Mouse (Mus musculus) ES-Bruce4 (cell line): ENCODE data around the gene Gm49354.

Source experiments
- CTCF ChIP-seq: IDR thresholded peaks from one replicate; pipeline ENCODE4 v1.8.1; 2011; ENCODE audit warnings: low read depth, low read length
- EP300 ChIP-seq: IDR thresholded peaks from 2 replicates; pipeline ENCODE4 v1.6.1; 2011; ENCODE audit warnings: low read depth, low read length; ENCODE audit not compliant: insufficient read depth
- POLR2A ChIP-seq: IDR thresholded peaks from one replicate; pipeline ENCODE4 v1.8.1; 2011; ENCODE audit warnings: low read length; ENCODE audit not compliant: insufficient read depth

- TF ChIP-seq EP300 (no peak), CTCF (no peak), POLR2A (no peak)
Observed at GRCm38 (mm10) chr13:59738455-59738854, 43.6 kb downstream of the Gm49354 start.
